Mouse (Mus musculus) embryonic facial prominence, embryonic 13.5 days (tissue): ENCODE measurements around the gene Naa35. TPM values are rescaled to one million over a fixed set of nuclear protein-coding genes. Genes with fewer than 3 reads are reported as not detected.

Experiments
- ATAC-seq: fragments of 200-750 bp; cut with Nextera tagmentation; 2 replicates; pipeline ENCODE4 v1.8.0; 2017; ENCODE audit warnings: low read depth; ENCODE audit not compliant: insufficient number of reproducible peaks, insufficient read depth, low FRiP score, low TSS enrichment
- H3K27ac ChIP-seq: fragments of 300-500 bp; sonication (generic); 2 replicates; pipeline ENCODE4 v1.5.1; 2015; ENCODE audit warnings: moderate library complexity, mild to moderate bottlenecking, inconsistent platforms
- H3K27me3 ChIP-seq: fragments of 300-500 bp; sonication (generic); 2 replicates; pipeline ENCODE4 v1.6.1; 2015; ENCODE audit warnings: mild to moderate bottlenecking, inconsistent platforms
- H3K36me3 ChIP-seq: fragments of 300-500 bp; sonication (generic); 2 replicates; pipeline ENCODE4 v1.6.1; 2015; ENCODE audit warnings: mild to moderate bottlenecking, inconsistent platforms
- H3K4me1 ChIP-seq: fragments of 300-500 bp; sonication (generic); 2 replicates; pipeline ENCODE4 v1.6.1; 2015; ENCODE audit warnings: inconsistent platforms
- H3K4me2 ChIP-seq: fragments of 300-500 bp; sonication (generic); 2 replicates; pipeline ENCODE4 v1.6.1; 2015; ENCODE audit warnings: moderate library complexity, mild to moderate bottlenecking, inconsistent platforms
- H3K4me3 ChIP-seq: fragments of 300-500 bp; sonication (generic); 2 replicates; pipeline ENCODE4 v1.5.1; 2015; ENCODE audit warnings: mild to moderate bottlenecking, inconsistent platforms
- H3K9ac ChIP-seq: fragments of 300-500 bp; sonication (generic); 2 replicates; pipeline ENCODE4 v1.6.1; 2015; ENCODE audit warnings: mild to moderate bottlenecking, inconsistent platforms
- H3K9me3 ChIP-seq: fragments of 300-500 bp; sonication (generic); 2 replicates; pipeline ENCODE4 v1.6.1; 2016; ENCODE audit warnings: inconsistent platforms
- WGBS: fragments of 180-500 bp; shearing (Covaris S2); methylation state at CpG from one replicate; pipeline ENCODE4 v1.1.7; 2015; ENCODE audit warnings: mixed read lengths; 5-methylcytosine and 5-hydroxymethylcytosine counted together
- polyA plus RNA-seq: library from polyadenylated mRNA; unstranded; fragments of >200 nt; fragmentation: Nextera tagmentation; extraction: Ambion mirVana; gene quantifications from 2 replicates; pipeline ENCODE4 v1.2.1, GENCODE M21; 2015

The Naa35 gene
- polyA plus RNA-seq, 1 experiment from 2014 or later = 120 TPM

DNA sequence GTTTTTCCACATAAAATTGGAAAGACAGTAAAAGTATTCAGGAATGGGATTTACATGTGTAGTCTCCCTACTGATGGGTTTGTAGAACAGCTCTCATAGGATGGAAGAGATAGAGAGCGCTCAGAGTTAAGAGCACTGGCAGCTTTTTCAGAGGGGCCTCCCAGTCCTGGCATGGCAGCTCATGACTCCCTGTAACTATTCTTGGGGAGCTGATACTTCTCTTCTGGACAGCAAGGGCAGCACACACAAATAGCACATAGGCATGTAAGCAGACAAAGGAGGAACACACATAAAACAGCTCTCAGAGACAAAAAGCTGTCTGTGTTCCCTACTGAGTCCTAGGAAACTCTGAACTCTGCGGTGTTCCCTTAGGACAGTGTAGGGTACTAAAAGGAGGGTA, 25.4 kb downstream of the Naa35 start:
- Histone ChIP-seq H3K36me3 (peaks cover 86% of the 10 kb centered on the region), H3K4me1 (no peaks in the 10 kb centered on the region), H3K4me3 (no peak overlapping the region), H3K9ac (no peak overlapping the region), H3K27me3 (no peaks in the 10 kb centered on the region), H3K4me2 (no peak overlapping the region), H3K9me3 (no peaks in the 10 kb centered on the region), H3K27ac (no peak overlapping the region)
- ATAC-seq = no peak
- 93% methylated on average over 2 of the region's 2 CpGs for WGBS

DNA sequence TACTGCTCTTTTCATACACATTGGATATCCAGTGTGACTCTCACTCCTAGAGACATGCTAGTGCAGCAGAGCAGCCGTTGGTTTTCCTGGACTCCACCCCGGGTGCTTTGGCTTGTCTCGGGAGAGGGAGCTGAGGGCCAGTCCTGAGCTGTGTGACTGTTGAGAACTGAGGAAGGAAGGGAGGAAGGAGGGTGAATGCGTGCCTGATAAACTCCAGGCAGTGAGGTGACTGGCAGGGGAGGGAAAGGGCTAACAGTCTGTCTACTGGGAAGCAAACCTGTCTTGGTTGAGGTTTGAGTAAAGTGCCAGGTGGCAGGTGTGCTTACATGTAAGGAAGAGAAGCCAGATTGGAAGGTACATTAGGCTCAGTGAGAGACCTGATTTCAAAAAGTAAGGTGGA, 28.8 kb downstream of the Naa35 start:
- no peaks in the 10 kb centered on the region for H3K4me1 ChIP-seq
- WGBS = 84% methylated on average over 4 of the region's 4 CpGs
- H3K4me2 ChIP-seq = no peak overlapping the region
- H3K27ac ChIP-seq = no peak overlapping the region
- no peak for ATAC-seq
- H3K36me3 ChIP-seq = peaks cover 80% of the 10 kb centered on the region
- no peak overlapping the region for H3K4me3 ChIP-seq
- H3K9ac ChIP-seq = no peak overlapping the region
- H3K27me3 ChIP-seq = no peaks in the 10 kb centered on the region
- H3K9me3 ChIP-seq = no peaks in the 10 kb centered on the region

DNA sequence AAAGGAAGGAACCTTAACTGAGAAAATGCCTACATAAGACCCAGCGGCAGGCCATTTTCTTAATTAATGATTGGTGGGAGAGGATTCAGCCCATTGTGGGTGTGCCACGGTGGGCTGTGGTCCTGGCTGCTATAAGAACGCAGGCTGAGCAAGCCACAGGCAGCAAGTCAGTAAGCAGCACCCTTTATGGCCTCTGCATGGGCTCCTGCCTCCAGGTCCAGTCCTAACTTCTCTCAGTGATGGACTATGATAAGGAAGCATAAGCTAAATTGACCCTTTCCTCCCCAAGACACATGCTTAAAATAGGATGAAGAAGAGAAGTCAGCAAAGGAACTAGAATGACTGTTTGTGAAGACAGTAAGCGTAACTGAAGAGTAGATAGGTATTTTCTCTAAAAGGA, 30.1 kb downstream of the Naa35 start:
- H3K27me3 ChIP-seq = no peaks in the 10 kb centered on the region
- no peak for ATAC-seq
- H3K36me3 ChIP-seq = peaks cover 74% of the 10 kb centered on the region
- no peaks in the 10 kb centered on the region for H3K9me3 ChIP-seq
- no peak overlapping the region for H3K9ac ChIP-seq
- no peak overlapping the region for H3K4me3 ChIP-seq
- H3K27ac ChIP-seq = no peak overlapping the region
- H3K4me1 ChIP-seq = no peaks in the 10 kb centered on the region
- WGBS = 89% methylated on average over 4 of the region's 4 CpGs
- H3K4me2 ChIP-seq = no peak overlapping the region

DNA sequence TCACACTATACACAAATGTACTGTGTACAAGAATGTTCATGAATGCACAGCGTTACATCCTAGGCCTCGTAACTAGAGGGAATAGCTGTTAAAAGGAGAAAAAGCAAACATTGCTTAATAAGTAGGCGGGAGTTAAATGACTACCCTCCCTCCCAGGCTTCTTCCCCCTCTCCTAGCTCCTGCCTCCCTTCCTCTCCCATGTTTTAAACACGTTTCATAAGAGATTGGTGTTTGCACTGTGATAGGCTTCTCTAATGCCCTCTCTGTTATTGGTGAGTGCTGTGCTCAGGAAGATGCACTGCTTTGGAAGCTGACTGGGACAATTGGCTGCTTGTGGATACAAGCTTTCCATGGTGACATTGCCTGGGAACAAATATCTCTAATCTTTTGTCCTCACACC, 30.5 kb downstream of the Naa35 start:
- 85% methylated on average over 4 of the region's 4 CpGs for WGBS

DNA sequence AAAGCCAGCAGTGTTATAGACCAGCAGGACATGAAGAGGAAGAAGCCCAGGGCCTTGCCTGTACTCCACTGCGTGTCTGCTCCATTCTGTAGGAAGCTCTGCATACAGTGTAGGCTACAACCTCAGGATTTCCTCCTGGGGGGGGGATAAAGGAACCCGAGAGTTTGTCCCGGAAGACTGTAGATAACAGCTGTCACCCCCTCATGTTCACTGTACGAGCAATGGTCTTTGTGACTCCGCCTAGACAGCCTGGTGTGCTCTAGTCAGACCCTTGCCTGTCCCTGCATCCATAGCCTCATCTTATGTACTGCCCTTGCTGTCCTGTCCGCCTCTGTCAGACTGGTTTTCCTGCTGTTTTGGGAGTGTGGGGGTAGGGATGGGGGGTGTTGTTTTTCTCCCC, 33.4 kb downstream of the Naa35 start:
- 91% methylated on average over 6 of the region's 6 CpGs for WGBS
- H3K27ac ChIP-seq = no peak overlapping the region
- no peak overlapping the region for H3K4me2 ChIP-seq
- H3K9me3 ChIP-seq = no peaks in the 10 kb centered on the region
- ATAC-seq = no peak
- no peak overlapping the region for H3K9ac ChIP-seq
- H3K36me3 ChIP-seq = peaks cover 74% of the 10 kb centered on the region
- H3K4me1 ChIP-seq = no peaks in the 10 kb centered on the region
- no peaks in the 10 kb centered on the region for H3K27me3 ChIP-seq
- no peak overlapping the region for H3K4me3 ChIP-seq

More for the DNA sequence above, 30.5 kb downstream of the Naa35 start:
- Histone ChIP-seq H3K4me2 (no peak overlapping the region), H3K4me1 (no peaks in the 10 kb centered on the region), H3K27me3 (no peaks in the 10 kb centered on the region), H3K9ac (no peak overlapping the region), H3K4me3 (no peak overlapping the region), H3K27ac (no peak overlapping the region), H3K9me3 (no peaks in the 10 kb centered on the region), H3K36me3 (peaks cover 74% of the 10 kb centered on the region)
- ATAC-seq = no peak

DNA sequence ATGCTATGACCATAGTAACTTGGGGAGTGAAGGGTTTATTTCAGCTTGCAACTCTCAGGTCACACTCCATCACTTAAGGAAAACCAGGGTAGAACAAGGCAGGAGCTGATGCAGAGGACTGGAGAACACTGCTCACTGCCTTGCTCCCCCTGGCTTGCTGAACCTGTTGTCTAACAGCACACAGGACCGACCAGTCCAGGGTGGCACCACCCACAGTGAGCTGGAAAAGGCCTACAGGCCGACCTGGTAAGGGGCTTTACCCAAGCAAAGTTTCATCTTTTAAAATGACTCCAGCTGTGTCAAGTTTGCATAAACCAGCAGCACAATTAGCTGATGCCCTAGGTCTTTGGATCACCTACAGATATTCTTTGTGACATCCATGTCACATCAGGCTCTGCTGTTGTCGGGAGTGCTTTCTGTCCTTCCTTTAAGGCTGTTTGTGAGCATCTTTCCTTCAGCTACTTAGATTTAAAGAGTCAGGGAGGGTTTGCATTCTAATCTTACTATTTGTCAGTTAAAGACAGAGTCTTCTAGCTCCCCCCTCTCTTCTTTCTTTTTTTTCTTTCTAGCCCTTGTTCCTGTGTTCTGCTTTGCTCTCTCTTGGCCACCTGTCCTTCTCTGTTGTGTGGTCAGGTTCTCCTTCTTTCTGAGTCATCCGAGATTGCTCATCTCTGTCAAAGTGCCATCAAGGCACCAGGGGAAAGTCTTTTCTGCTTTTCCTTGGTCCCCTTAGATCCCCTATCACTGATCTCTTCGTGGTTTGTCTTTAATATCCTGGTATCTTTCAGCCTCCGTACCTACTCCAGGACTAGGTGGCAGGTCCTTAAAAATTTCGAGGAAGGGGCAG, 36.8 kb downstream of the Naa35 start:
- Histone ChIP-seq H3K9ac (no peak overlapping the region), H3K4me1 (no peaks in the 10 kb centered on the region), H3K4me2 (no peak overlapping the region), H3K36me3 (peaks cover 81% of the 10 kb centered on the region), H3K4me3 (no peak overlapping the region), H3K27ac (no peak overlapping the region), H3K9me3 (no peaks in the 10 kb centered on the region), H3K27me3 (no peaks in the 10 kb centered on the region)
- ATAC-seq = no peak
- 82% methylated on average over 7 of the region's 7 CpGs for WGBS

DNA sequence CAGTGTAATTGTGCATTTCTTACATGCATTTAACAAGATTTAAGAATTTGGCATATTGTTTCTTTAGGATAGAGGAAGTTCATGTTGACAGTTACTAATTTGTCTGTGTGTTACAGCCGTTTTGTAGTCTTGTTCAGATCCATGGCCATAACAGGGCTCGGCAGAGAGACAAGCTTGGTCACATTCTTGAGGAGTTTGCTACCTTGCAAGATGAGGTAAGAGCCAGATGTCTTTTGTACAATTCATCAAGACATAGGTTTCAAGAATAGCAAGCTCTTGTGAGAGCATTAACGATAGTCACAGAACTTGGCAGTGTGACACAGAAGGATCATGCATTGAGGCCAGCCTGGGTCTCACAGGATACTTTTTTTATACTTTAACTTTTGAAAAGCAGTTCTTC, 39.3 kb downstream of the Naa35 start:
- Histone ChIP-seq H3K27ac (no peak overlapping the region), H3K4me3 (no peak overlapping the region), H3K9me3 (no peaks in the 10 kb centered on the region), H3K4me2 (no peak overlapping the region), H3K9ac (no peak overlapping the region), H3K4me1 (no peaks in the 10 kb centered on the region), H3K27me3 (no peaks in the 10 kb centered on the region), H3K36me3 (peaks cover 83% of the 10 kb centered on the region)
- no peak for ATAC-seq
- 75% methylated on average over 3 of the region's 3 CpGs for WGBS

DNA sequence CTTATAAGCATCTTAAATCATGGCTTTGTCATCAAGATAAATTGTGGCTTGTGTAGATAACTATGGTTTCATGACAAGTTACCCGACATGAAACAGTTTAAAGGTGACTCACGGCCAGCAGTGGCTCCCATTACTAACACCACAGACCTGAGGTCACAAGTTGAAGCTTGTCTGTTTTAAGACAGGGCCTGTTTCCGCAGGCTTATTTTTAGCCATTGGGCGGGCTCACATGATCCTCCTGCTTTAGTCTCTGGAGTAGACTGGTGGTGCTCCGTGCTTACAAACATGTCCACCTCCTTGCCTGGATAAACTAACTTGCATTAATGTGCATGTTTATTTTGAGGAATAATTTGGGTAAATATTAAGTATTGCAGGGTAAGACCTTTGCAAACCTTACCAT, 39.8 kb downstream of the Naa35 start:
- no peaks in the 10 kb centered on the region for H3K9me3 ChIP-seq
- H3K4me2 ChIP-seq = no peak overlapping the region
- 71% methylated on average over 5 of the region's 5 CpGs for WGBS
- peaks cover 86% of the 10 kb centered on the region for H3K36me3 ChIP-seq
- H3K9ac ChIP-seq = no peak overlapping the region
- H3K4me1 ChIP-seq = no peaks in the 10 kb centered on the region
- H3K4me3 ChIP-seq = no peak overlapping the region
- H3K27me3 ChIP-seq = no peaks in the 10 kb centered on the region
- ATAC-seq = no peak
- no peak overlapping the region for H3K27ac ChIP-seq

DNA sequence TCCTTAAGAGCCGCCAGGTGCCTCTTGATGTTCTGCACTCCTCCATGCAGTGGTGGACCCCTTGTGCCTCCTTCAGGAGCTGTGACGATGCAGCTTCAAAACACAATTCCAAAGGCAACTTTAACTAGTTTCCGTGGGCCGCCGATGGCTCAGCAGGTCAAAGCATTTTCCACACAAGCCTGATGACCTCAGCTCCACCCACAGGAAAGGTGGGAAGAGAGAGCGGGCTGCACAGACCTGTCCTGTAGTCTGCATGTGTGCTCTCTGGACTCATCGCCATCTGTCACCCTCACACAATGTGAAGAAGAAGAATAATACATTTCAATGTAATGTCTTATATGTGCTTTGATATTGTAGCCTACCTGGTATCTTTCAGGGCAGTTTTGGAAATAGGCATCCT, 41.7 kb downstream of the Naa35 start:
- no peak overlapping the region for H3K27ac ChIP-seq
- H3K4me2 ChIP-seq = no peak overlapping the region
- no peaks in the 10 kb centered on the region for H3K4me1 ChIP-seq
- H3K9ac ChIP-seq = no peak overlapping the region
- H3K27me3 ChIP-seq = no peaks in the 10 kb centered on the region
- ATAC-seq = no peak
- no peaks in the 10 kb centered on the region for H3K9me3 ChIP-seq
- peaks cover 86% of the 10 kb centered on the region for H3K36me3 ChIP-seq
- 86% methylated on average over 7 of the region's 7 CpGs for WGBS
- no peak overlapping the region for H3K4me3 ChIP-seq

DNA sequence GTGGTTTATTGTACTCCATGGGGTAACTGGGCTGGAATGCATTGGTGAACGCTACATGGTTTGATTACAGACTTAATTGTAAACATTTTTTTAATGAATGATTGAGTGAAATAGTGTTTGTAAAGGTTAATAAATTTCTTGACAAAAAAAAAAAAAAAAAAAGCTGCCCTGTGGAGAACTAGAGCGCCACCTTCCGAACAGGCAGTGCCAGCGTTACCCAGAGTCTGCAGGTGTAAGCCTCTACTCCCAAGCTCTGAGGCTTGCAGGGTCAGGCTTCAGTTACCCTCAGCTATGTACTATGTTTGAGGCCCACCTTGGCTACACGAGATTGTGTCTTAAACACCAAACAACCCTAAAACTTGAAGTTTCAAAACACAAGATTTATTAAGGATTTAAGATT, 49.6 kb downstream of the Naa35 start:
- Histone ChIP-seq H3K9me3 (no peaks in the 10 kb centered on the region), H3K27me3 (no peaks in the 10 kb centered on the region), H3K4me2 (no peak overlapping the region), H3K4me3 (no peak overlapping the region), H3K27ac (no peak overlapping the region), H3K9ac (no peak overlapping the region), H3K36me3 (peaks cover 94% of the 10 kb centered on the region), H3K4me1 (no peaks in the 10 kb centered on the region)
- no peak for ATAC-seq
- 76% methylated on average over 5 of the region's 5 CpGs for whole genome bisulfite sequencing

DNA sequence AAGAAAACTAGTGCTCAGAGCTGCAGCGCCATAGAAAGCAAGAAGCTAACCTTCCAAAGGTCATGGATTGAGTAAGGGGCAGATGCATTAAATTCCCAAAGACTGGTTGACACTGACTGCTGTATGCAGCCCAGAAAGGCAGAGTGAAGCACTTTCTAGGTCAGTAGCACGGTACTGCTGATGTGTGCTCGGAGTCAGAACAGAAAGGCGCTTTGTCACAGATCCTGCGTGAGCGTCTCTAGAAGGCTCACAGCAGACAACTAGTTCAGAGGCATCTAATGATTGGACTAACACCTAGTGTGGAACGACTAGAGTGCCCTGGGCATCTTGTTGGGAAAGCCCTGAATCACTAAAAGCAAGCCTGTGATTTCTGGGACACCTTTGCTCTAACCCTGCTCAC, 52.7 kb downstream of the Naa35 start:
- Histone ChIP-seq H3K36me3 (peaks cover 81% of the 10 kb centered on the region), H3K4me3 (no peak overlapping the region), H3K4me2 (no peak overlapping the region), H3K9me3 (no peaks in the 10 kb centered on the region), H3K27ac (no peak overlapping the region), H3K4me1 (no peaks in the 10 kb centered on the region), H3K9ac (no peak overlapping the region), H3K27me3 (no peaks in the 10 kb centered on the region)
- no peak for ATAC-seq
- 89% methylated on average over 7 of the region's 7 CpGs for WGBS

DNA sequence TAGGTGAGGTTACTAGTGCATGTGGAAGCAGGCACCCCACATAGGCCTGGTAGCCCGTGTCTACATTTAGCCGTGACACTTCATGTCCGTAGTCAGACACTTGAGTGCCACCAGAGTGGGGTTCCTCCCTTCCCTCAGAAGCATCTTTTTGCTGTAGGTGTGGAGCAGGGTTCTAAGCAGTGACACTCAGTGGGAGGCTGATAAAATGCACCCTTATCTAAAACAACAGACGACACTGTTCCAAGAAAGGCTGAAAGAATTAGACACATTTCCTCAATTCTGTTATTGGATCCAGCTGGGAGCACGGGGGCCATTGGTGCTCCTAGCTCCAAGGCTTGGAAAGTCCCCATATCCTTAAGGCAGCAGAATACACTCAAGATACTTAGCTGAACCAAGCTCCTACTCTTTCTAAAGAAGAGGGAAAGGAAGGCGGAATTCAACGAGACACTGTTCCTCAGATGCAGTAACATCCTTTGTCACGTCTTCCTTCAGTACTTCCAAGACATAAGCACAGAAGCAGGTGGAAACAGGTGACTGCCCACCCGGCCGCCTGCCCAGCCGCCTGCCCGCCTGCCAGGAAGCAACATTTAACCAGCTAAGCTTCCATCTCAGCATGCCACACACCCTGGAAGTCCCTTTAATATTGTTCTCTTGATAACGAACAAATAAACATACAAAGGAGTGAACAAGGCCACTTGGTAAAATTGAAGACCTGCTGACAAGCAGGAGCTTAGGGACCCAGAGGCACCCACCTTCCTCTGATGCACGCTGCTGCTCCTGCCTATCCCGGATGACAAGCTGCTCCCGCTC, 54.5 kb downstream of the Naa35 start:
- no peaks in the 10 kb centered on the region for H3K4me1 ChIP-seq
- WGBS = 82% methylated on average over 16 of the region's 16 CpGs
- no peak overlapping the region for H3K9ac ChIP-seq
- no peak overlapping the region for H3K27ac ChIP-seq
- H3K27me3 ChIP-seq = no peaks in the 10 kb centered on the region
- no peak overlapping the region for H3K4me3 ChIP-seq
- no peaks in the 10 kb centered on the region for H3K9me3 ChIP-seq
- no peak for ATAC-seq
- H3K4me2 ChIP-seq = no peak overlapping the region
- H3K36me3 ChIP-seq = peaks cover 65% of the 10 kb centered on the region
